Mouse (Mus musculus): ENCODE results near the gene Pak2.
"Not testable (repeated sequence)": the region's sequence is repeated elsewhere in the genome, so short reads cannot be mapped to it uniquely, and the experiment has no call there.

The Pak2 gene

GRCm38 (mm10) chr16:32091466-32091865 lies 12.3 kb upstream of the Pak2 start:
- DNase-seq (ENCODE audit: low read depth, low spot score), result peak; percentile 65

DNA sequence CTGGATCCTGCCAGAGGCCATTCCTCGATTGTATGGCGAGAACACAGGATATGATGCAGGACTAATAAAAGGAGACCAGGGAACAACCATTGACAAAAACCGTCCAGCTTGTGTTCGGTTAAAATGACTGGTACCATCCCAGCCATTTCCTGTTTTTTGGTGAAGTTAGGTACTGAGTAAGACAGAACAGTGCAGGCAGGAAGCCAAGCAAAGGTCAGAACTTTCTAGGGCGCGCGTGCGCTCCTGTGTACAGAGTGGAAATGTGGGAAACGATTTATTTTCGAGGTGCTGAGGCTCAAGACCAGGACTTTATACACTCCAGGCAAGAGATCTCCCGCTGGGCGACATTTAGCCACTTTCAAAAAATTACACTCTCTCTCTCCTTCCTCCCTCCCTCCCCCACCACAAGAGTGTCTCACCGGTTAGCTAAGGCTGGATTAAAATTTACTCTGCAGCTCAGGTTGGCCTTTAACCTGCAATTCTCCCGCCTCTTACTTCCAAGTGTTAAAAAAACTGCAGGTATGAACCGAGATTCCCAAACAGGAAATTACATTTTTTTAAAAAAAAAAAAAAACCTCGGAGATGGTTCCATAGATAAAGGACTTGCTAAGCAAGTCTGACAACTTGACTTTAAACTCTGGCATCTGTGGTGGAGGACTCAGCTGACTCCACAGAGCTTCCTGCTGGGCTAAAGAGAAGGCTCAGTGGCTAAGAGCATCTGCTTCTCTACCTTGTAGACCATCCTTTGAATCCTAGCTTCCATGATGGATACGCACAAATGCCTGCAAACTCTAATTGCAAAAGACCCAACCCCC lies 8.7 kb upstream of the Pak2 start:
- no peak for DNase-seq (ENCODE audit: low read depth, low spot score)

DNA sequence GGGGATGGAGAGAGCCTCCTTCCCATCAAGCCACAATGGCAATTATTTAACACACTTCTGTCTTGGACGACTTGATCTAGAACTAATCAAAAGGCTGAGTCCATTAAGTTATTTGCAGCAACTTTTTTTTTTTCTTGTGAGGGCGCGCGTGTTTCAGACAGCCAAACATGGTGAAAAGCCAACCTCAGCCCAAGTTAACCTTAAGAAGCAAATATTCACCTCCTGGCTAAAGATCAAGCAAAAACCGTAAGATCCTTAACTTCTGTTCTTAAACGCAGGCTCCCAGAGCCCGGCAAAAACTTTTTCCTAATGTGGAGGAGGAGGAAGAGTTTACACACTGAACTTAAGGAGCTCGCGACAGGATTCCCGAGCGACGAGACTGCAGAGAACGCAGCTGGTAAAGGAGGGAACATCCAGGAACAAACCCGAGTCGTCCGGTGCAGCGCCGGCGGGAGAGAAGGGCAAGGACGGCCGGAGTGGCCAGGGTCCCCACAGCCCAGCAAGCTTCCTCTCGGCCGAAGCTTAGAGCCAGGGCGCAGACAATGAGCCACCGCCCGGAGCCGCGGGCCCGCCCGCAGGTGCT lies 643 bp downstream of the Pak2 start:
- DNase-seq (ENCODE audit: low read depth, low spot score), result peak; percentile 67

DNA sequence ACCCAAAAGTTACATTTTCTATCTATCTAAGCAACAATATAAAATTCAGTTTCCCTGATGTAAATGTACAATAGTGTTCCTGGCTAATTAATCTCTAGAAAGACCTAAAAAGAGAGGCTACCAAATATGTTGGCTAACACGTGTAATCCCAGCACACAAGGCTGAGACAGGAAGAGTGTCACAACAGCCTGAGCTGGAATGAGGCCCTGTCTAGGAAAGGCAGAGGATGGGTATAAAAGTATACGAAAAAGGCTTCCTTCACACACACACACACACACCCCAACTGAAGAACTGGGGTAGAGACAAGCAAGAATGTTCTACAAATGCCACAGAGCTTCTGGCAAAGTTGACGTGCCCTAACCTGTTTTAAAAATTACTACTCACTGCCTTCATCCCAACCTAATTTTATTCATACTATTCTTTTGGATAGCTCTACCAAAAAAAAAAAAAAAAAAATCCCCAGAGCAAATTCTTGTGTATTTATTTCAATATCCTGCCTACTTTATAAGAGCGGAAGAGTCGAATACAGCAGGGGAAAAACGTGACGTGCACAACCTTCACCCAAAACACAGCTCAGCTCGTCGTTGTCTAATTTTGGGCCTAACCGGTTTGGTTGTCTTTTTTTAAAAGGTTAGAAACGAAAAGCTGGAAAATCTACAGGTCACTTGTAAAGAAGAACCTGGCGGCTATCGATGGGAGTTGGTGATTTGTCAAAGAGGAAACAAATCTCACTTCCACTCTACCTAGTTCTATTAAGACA lies 1.3 kb downstream of the Pak2 start:
- DNase-seq (ENCODE audit: low read depth, low spot score), result no peak

GRCm38 (mm10) chr16:32076406-32076805 lies 2.7 kb downstream of the Pak2 start:
- no peak for DNase-seq (ENCODE audit: low read depth, low spot score)

DNA sequence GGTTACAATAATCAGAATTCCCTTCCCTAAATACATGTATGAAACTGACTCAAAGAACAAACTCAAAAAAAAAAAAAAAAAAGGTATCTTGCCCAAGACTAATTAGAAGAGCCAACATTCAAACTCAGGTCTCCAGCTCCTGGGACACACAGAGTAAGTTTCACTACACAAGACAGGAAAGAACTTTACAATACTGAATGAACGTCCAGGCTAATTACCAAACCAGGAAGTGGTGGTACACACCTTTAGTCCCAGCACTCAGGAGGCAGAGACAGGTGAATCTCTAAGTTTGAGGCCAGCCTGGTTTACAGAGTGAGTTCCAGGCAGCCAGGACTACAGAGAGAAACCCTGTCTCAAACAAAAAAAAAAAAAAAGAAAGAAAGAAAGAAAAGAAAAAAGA lies 3.4 kb downstream of the Pak2 start:
- no peak for DNase-seq (ENCODE audit: low read depth, low spot score)

- not testable (repeated sequence) for DNase-seq (ENCODE audit: low read depth, low spot score)
These were observed 9.1 kb downstream of the Pak2 start for GRCm38 (mm10) chr16:32070070-32070469.

DNA sequence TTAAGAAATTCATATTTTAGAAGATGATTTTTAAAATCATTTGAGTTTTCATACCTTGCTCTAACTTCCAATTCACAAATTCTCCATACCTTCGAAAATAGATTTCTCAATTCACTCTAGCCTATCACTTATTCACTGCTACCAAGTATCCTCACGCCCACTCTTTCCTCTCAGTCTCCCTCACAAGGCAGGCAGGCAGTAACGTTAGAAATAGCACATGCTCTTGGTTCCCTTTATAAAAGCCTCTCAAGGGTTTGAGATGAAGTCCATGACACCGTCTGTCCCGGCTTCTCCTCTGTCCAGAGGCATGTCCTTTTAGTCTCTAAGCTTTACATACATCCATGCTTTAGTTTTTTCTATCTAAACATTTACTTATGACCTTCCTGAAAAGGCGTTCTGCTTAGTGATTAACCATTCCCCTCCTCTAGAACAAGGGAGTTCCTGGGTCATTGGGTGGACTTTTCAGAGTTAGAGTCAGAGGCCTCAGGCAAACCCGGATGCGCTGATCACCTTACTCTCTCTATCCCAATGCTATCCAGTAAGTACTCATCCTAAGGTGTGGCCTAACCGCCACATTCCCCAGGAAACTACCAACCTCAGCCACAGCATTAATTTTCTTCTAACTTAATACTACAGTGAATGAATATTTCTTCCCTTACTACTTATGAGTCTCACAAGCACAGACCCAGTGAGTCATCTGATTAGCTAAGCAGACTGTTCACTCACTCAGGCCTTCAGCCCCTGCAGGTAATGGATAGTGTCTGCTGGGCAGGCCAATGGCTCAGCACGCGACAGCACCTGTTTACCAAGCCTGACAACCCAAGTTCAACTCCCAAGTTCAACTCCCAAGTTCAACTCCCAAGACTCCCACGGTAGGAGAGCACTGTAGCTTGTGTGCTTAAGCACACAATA lies 10.5 kb downstream of the Pak2 start:
- DNase-seq (ENCODE audit: low read depth, low spot score), result no peak

- DNase-seq (ENCODE audit: low read depth, low spot score), result no peak
These were observed 12.2 kb downstream of the Pak2 start for GRCm38 (mm10) chr16:32066899-32067298.

- DNase-seq (ENCODE audit: low read depth, low spot score), result no peak
These were observed 15.2 kb downstream of the Pak2 start for GRCm38 (mm10) chr16:32063900-32064299.

DNA sequence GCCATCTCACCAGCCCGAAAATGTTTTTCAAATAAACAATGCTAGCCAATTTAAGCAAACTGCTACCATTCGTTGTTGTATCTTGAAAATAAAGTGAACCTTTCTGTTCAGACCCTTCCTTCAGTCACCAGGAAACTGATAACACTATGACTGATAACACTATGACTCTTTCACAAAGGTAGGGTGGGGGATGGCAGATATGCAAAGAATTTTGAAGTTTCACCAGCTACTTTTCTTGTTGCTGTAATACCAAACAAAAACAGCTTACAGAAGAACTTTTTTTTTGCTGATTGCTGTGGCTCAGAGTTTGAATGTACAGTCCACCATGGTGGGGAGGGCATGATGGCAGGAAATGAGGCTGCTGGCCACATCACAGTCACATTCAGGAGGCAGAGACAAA lies 16.9 kb downstream of the Pak2 start:
- no peak for DNase-seq (ENCODE audit: low read depth, low spot score)

DNA sequence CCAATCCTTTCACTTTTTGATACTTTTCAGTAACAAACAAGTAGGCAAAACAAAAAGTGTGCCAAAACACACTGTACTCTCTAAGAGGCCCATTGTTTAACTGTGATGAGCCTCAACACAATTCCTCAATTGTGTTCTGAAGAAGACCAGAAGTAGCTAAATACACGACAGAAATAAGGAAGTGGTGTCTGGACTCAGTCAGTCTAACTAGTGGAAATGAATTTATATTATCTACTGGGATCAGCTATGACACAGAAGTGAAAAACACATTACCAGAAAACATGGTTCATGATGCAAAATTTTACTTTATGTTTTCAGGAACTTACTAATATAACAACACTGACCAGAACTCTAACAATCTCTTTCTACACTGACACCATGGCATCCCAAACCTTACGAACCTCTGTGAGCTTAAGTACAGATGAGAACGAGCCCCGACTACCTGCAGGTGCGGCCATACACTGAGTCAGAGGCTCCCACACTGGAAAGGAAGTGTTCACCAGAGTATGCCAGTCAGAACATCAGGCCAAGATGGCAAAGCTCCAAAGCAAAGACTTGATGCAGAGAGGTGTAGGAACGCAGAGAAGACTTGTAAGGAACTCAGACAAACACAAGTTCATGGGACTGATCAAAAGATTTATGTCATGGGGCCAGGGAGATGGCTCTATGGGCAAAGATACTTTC lies 19.2 kb downstream of the Pak2 start:
- no peak for DNase-seq (ENCODE audit: low read depth, low spot score)

- DNase-seq (ENCODE audit: low read depth, low spot score), result no peak
These were observed 20.3 kb downstream of the Pak2 start for GRCm38 (mm10) chr16:32058817-32059216.

DNA sequence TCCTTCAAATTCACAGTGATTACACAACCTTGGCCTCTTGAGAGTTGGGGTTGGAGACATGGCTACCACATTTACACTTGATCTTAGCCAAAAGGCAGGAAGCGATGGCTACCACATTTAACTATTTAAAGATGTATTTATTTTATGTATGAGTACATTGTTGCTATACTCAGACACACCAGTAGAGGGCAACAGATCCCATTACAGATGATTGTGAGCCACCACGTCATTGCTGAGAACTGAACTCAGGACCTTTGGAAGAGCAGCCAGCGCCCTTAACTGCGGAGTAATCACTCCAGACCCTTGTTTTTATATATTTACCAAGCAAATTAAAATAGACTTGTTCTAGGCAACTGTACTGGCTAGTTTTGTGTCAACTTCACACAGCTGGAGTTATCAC lies 36.8 kb downstream of the Pak2 start:
- DNase-seq (ENCODE audit: low read depth, low spot score), result no peak

DNA sequence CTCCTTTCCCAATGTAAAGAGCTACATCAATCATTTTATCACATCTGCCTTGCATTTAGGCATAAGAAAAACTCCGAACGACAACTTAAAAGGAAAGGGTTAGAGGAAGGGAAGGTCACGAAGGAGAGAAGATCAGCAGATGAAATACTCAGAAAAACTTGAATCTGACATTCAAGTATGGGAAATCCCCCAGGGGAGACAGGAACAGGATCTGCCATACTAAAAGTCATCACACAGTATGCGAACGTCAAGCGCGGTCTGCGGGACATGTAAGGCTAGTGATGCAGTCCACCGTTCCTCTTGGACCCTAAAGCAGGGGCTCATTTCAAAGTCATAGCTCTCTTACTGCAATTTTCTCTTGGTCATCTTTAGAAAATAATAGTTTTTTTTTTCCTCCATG lies 59.5 kb downstream of the Pak2 start:
- DNase-seq (ENCODE audit: low read depth, low spot score), result no peak

- no peak for DNase-seq (ENCODE audit: low read depth, low spot score)
These were observed 68.8 kb downstream of the Pak2 start for GRCm38 (mm10) chr16:32010330-32010729.

DNA sequence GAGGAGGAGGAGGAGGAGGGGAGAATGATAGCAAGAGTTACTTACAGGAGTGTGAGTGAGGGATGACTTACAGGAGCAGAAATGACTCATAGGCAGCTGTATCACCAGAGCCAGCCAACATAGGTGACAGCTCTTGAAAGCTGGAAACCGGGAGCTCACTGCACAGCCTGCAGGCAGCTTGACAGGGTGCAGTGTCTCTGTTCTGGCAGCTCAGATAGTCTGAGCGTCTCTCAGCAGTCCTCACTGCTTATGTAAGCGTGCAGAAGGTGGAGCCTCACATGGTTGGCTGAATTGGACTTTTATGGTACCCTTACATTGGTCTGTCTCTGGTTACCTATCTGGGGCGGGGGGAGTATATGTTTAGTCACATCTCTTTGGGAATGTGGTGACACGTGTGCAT lies 69.2 kb downstream of the Pak2 start:
- peak; percentile 18 for DNase-seq (ENCODE audit: low read depth, low spot score)

- DNase-seq (ENCODE audit: low read depth, low spot score), result no peak
These were observed 70.4 kb downstream of the Pak2 start for GRCm38 (mm10) chr16:32008529-32009293.

DNA sequence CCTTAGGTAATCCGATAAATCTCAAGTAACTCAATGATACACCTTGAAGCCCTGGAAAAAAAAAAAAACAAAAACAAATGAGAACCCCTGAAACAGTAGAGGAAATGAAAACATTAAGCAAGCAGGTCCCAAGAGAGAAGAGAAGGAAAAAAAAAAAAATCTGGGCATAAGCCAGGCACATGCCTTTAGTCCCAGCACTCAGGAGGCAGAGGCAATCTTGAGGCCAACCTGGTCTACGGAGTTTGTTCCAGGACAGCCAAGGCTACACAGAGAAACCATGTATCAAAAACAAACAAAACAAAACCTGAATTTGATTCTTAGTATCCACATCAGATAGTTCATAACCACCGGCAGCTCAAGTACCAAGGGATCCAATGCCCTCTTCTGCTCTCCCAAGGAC lies 74.4 kb downstream of the Pak2 start:
- no peak for DNase-seq (ENCODE audit: low read depth, low spot score)
